27 mouse cellular contexts compared by ENCODE assay signal in genomic region chr13:58921705-58922104, GRCm38 (mm10).
DNase-seq lines count a peak whose midpoint lies in the region; ATAC-seq and TF ChIP-seq lines count a peak whose summit lies in the region.
"Had no signal": no experiment of that assay in that cellular context is flagged by ENCODE, and none has a peak within 500 bp of the region (broad histone marks: within the 10 kb centered on the region; RNA-seq: fewer than 3 reads in every experiment).

No protein-coding gene starts in this region.

- H3K9me3 ChIP-seq in forebrain, postnatal 0 days (ENCODE audit: low read length) = no peaks in the 10 kb centered on the region
- H3K9me3 ChIP-seq in forebrain, embryonic 13.5 days (replicated peaks) = no peaks in the 10 kb centered on the region
- H3K9me3 ChIP-seq: embryonic facial prominence, embryonic 12.5 days; hindbrain, embryonic 13.5 days; limb, embryonic 13.5 days; lung, embryonic 15.5 days; midbrain, embryonic 13.5 days; neural tube, embryonic 13.5 days; stomach, embryonic 15.5 days had no signal

- H3K4me3 ChIP-seq in forebrain, postnatal 0 days (ENCODE audit: low read depth, low read length) = no peak overlapping the region
- no peak overlapping the region for H3K4me3 ChIP-seq in forebrain, embryonic 13.5 days
- H3K4me3 ChIP-seq: embryonic facial prominence, embryonic 12.5 days; hindbrain, embryonic 13.5 days; limb, embryonic 13.5 days; lung, embryonic 15.5 days; midbrain, embryonic 13.5 days; neural tube, embryonic 13.5 days; stomach, embryonic 15.5 days had no signal

- H3K4me1 ChIP-seq in forebrain, postnatal 0 days (ENCODE audit: insufficient read depth) = peaks cover 6% of the 10 kb centered on the region; the same call in 1 of the 2 replicates
- H3K4me1 ChIP-seq in forebrain, embryonic 13.5 days = peaks cover 22% of the 10 kb centered on the region
- H3K4me1 ChIP-seq: embryonic facial prominence, embryonic 12.5 days; hindbrain, embryonic 13.5 days; limb, embryonic 13.5 days; lung, embryonic 15.5 days; neural tube, embryonic 13.5 days had no signal

- peak overlapping the region; percentile 45; the same call in 1 of the 2 replicates for H3K27ac ChIP-seq in forebrain, postnatal 0 days (ENCODE audit: low read depth, low read length)
- no peak overlapping the region for H3K27ac ChIP-seq in forebrain, embryonic 13.5 days
- H3K27ac ChIP-seq: embryonic facial prominence, embryonic 12.5 days; hindbrain, embryonic 13.5 days; kidney, postnatal 0 days; limb, embryonic 13.5 days; lung, embryonic 15.5 days; midbrain, embryonic 13.5 days; neural tube, embryonic 13.5 days; stomach, embryonic 15.5 days had no signal

- 91% methylated on average over 10 of the region's 10 CpGs for WGBS in forebrain, postnatal 0 days
- 90% methylated on average over 10 of the region's 10 CpGs for WGBS in forebrain, embryonic 13.5 days

- no peaks in the 10 kb centered on the region for H3K27me3 ChIP-seq in forebrain, postnatal 0 days (ENCODE audit: insufficient read depth, low read length)
- no peaks in the 10 kb centered on the region; the same call in 1 of the 2 replicates for H3K27me3 ChIP-seq in forebrain, embryonic 13.5 days
- H3K27me3 ChIP-seq: embryonic facial prominence, embryonic 12.5 days; hindbrain, embryonic 13.5 days; limb, embryonic 13.5 days; lung, embryonic 15.5 days; midbrain, embryonic 13.5 days; neural tube, embryonic 13.5 days; stomach, embryonic 15.5 days had no signal

- no peak for DNase-seq in forebrain, postnatal 0 days
- DNase-seq in spleen, postnatal 4 days (ENCODE audit: low spot score in 2 of 2) = peak; percentile 46 to 64
- DNase-seq in spleen, postnatal 14 days (ENCODE audit: low spot score in 2 of 2) = no peak
- peak; percentile 58 for DNase-seq in ZHBTc4 (ENCODE audit: low read depth, low spot score)
- peak; percentile 13 for DNase-seq in c-Kit-positive CD71-positive TER-119-positive erythroid progenitor cells, embryonic 14.5 days (ENCODE audit: low spot score)
- DNase-seq in adipocyte (ENCODE audit: low spot score) = no peak
- DNase-seq: adrenal gland, postnatal 25 days; B cell, adult 2 months; embryo, embryonic 11 days; heart, adult 11 months; heart, postnatal 4 days; kidney, adult 8-10 months; thymus, adult 18-20 months; thymus, postnatal 36 days had no signal

- H3K9ac ChIP-seq in forebrain, postnatal 0 days = no peak overlapping the region
- no peak overlapping the region for H3K9ac ChIP-seq in forebrain, embryonic 13.5 days
- H3K9ac ChIP-seq: embryonic facial prominence, embryonic 12.5 days; hindbrain, embryonic 13.5 days; limb, embryonic 13.5 days; lung, embryonic 15.5 days; midbrain, embryonic 13.5 days; neural tube, embryonic 13.5 days; stomach, embryonic 15.5 days had no signal

- TF ChIP-seq CTCF in forebrain, postnatal 0 days (IDR thresholded peaks at IDR 0.05; ENCODE audit: low read depth) = no peak

- no peak overlapping the region for H3K4me2 ChIP-seq in forebrain, postnatal 0 days (ENCODE audit: low read depth)
- no peak overlapping the region for H3K4me2 ChIP-seq in forebrain, embryonic 13.5 days
- H3K4me2 ChIP-seq: embryonic facial prominence, embryonic 12.5 days; heart, embryonic 11.5 days; hindbrain, embryonic 13.5 days; limb, embryonic 13.5 days; liver, embryonic 11.5 days; lung, embryonic 15.5 days; midbrain, embryonic 13.5 days; neural tube, embryonic 13.5 days; stomach, embryonic 15.5 days had no signal

- no peaks in the 10 kb centered on the region for H3K36me3 ChIP-seq in forebrain, postnatal 0 days (ENCODE audit: insufficient read depth)
- no peaks in the 10 kb centered on the region for H3K36me3 ChIP-seq in forebrain, embryonic 13.5 days (ENCODE audit: poor library complexity, severe bottlenecking)
- H3K36me3 ChIP-seq: embryonic facial prominence, embryonic 12.5 days; G1E; hindbrain, embryonic 13.5 days; limb, embryonic 13.5 days; lung, embryonic 15.5 days; midbrain, embryonic 13.5 days; neural tube, embryonic 13.5 days; stomach, embryonic 15.5 days had no signal

- ATAC-seq in forebrain, postnatal 0 days = no peak
- ATAC-seq in forebrain, embryonic 13.5 days = no peak
- ATAC-seq: intestine, embryonic 16.5 days; midbrain, embryonic 13.5 days had no signal

Comparison
In these comparisons a context has a peak if more than half of its experiments do, and no peak if none do; other contexts are left out.
1. DNase-seq: peak in spleen, postnatal 4 days (2 of 2), ZHBTc4 (single experiment) and c-Kit-positive CD71-positive TER-119-positive erythroid progenitor cells, embryonic 14.5 days (single experiment); none in forebrain, postnatal 0 days (single experiment), spleen, postnatal 14 days (0 of 2) and adipocyte (single experiment).